Mouse (Mus musculus): ENCODE measurements around the gene Stag3.

GRCm38 (mm10) chr5:138263260-138264206 lies 16.5 kb upstream of the Stag3 start, which contains the start of gene BC037034:
- no peak for TF ChIP-seq USF1 (IDR thresholded peaks at IDR 0.05; ENCODE audit: low read depth)
- TF ChIP-seq MAX (IDR thresholded peaks at IDR 0.05) = peak; percentile 63
- no peak for TF ChIP-seq CTCF (IDR thresholded peaks at IDR 0.05; ENCODE audit: control insufficient read depth, insufficient read depth, insufficient read length)
- TF ChIP-seq MYOD1 (IDR thresholded peaks at IDR 0.05; ENCODE audit: control insufficient read depth, insufficient read length, low read depth) = no peak
